Mouse (Mus musculus) thymus, adult 2 months (tissue): ENCODE data around the gene Vipr1.
A peak's percentile ranks its signal among the peaks of the same experiment; 100 is the strongest.

Experiments
- CTCF ChIP-seq: fragments of 200-500 bp; IDR thresholded peaks from 2 replicates; pipeline ENCODE4 v1.5.1; 2012; ENCODE audit warnings: mild to moderate bottlenecking, control low read depth, low read length, moderate library complexity, borderline replicate concordance; ENCODE audit not compliant: control insufficient read depth, poor library complexity, insufficient read depth; ENCODE audit errors: extremely low read depth
- POLR2A ChIP-seq: fragments of 200-500 bp; IDR thresholded peaks from 2 replicates; pipeline ENCODE4 v1.6.1; 2012; ENCODE audit warnings: mild to moderate bottlenecking, low read length, control low read depth, moderate library complexity; ENCODE audit not compliant: control insufficient read depth, poor library complexity, insufficient read depth; ENCODE audit errors: extremely low read depth

DNA sequence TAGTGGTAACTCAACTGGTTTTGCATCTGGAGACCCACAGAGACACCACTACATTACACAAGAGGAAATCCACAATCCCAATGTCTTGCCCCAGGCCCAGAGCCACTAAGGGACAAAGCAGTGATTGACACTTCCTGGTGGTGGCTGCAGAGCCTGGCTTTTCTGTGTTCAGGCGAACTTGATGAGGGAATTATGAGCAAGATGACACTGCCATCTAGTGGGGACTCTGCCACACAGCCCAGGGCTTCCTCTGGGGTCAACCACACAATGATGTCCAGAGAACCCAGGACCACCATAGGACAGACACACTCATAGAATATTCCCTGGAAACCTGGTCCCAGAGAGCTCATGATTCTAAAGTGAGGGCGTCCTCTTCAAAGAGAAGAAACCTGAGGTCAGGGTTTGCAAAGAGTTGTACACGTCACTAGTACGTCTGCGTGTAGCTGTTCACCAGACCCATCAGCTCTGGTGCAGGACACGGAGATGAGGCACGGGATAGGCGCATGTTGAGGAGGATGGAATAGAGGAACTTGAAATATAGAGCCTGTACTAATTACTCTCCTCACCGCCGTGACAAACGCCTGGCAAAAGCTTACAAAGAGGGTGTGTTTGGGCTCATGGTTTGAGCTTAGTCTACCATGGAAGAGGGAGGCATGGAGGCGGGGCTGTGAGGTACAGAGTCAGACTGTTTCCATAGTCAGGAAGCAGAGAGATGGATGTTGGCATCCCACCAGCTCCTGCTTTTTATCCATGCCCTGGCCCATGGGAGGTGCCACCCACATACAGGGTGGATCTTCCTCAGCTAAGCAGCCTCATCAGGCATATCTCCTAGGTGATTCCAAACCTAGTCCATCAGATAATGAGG lies 36.9 kb upstream of the Vipr1 start:
- TF ChIP-seq CTCF (peak; percentile 54; the same call in 1 of the 2 replicates), POLR2A (no peak)
